Mouse (Mus musculus) CH12.LX (cell line): ENCODE measurements around the gene D330020A13Rik.

Experiments
- CHD1 ChIP-seq: IDR thresholded peaks from 2 replicates; pipeline ENCODE4 v1.6.1; 2012; ENCODE audit warnings: low read depth, low read length, improper control_type of control experiment, inconsistent platforms
- CTCF ChIP-seq, 2 experiments: IDR thresholded peaks in 1 of 2; conservative IDR thresholded peaks in 1 of 2; 2 replicates each; pipeline ENCODE4 v1.5.1; 2011 to 2012; ENCODE audit warnings: low read depth in 2 of 2, low read length in 2 of 2, improper control_type of control experiment in 1 of 2, inconsistent platforms in 1 of 2, mild to moderate bottlenecking in 1 of 2, moderate library complexity in 1 of 2
- ELF1 ChIP-seq: IDR thresholded peaks from 2 replicates; pipeline ENCODE4 v1.6.1; 2014; ENCODE audit warnings: low read depth, mild to moderate bottlenecking, inconsistent platforms, low read length, improper control_type of control experiment
- MAZ ChIP-seq: IDR thresholded peaks from 2 replicates; pipeline ENCODE4 v1.6.1; 2012; ENCODE audit warnings: low read depth, mild to moderate bottlenecking, inconsistent platforms, low read length, improper control_type of control experiment, moderate library complexity
- POLR2A ChIP-seq: IDR thresholded peaks from 2 replicates; pipeline ENCODE4 v1.6.1; 2011; ENCODE audit warnings: low read depth, mild to moderate bottlenecking, improper control_type of control experiment, low read length
- ZKSCAN1 ChIP-seq: IDR thresholded peaks from 2 replicates; pipeline ENCODE4 v1.6.1; 2012; ENCODE audit warnings: low read depth, inconsistent platforms, low read length, improper control_type of control experiment, borderline replicate concordance

DNA sequence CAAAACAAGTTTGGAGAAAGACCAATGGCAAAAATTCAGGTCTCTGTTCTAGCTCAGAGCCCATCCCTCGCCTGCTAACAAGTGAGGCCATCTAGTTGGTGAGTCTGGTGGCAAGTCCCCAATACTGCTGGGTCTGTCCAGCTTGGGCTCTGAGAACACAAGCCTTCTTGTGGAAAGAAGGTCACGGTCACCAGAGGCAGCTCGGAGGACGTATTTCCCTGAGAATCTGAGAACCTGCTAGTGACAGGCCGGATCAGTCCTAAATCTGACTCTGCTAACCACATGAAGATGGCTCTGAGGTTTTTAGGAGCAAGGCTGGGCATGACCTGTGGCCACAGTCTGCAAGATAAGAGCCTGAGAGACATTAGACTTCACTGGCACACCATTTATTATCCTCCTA is 47.5 kb upstream of the D330020A13Rik start:
- no peak for TF ChIP-seq CHD1
- no peak for TF ChIP-seq CTCF (conservative IDR thresholded peaks at IDR 0.05 in 1 of 2, IDR thresholded peaks at IDR 0.05 in 1 of 2; ENCODE audit: low read depth in 2 of 2, low read length in 2 of 2)
- no peak for TF ChIP-seq ELF1
- no peak for TF ChIP-seq ZKSCAN1
- TF ChIP-seq MAZ: no peak
- TF ChIP-seq POLR2A: no peak
